Mouse (Mus musculus): ENCODE measurements around the gene Trip12. TPM values are rescaled to one million over a fixed set of nuclear protein-coding genes. Genes with fewer than 3 reads are reported as not detected.
A peak's percentile ranks its signal among the peaks of the same experiment; 100 is the strongest.

Trip12 gene
- 70.3 and 86.5 TPM in 2 replicates for polyA plus RNA-seq (2016; fragmentation: Nextera tagmentation; extraction: Ambion mirVana)

DNA sequence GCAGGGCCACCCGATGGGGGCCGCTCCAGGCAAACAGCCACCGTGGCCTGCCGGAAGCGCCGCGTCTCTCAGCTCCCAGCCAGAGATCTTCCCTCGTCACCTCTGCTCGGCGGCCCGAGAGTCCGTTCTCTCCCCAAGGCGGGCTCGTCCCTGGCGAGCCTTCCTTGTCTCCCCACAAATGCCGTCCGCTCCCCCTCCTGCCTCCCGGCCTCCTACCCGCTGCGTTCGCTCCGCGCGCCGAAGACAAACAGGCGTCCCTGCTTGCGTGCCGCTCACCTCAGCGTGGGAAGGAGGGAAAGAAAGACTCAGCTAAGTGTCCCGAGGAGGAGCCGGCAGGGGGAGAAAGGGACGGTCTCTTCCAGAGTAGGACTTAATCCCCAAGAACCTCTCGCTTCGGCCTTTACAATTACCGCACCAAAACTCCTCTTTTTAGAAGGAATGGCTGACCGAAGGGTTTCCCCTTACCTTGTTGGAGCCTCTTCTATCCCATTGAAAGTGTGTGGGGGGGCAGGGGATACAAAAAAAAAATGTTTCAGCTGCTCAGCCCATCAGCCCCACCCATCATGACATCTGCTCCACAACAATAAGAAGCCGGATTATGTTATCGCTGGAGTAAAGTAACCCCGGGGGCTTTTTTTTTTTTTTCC is at the start of gene Trip12:
Trip12 (minus strand) TSS at position 499 of the 647 bp plus-strand sequence.
- H3K4me3 ChIP-seq, result peak within 1 kb of the TSS; percentile 98
- under 1% methylated on average over 39 of the region's 39 CpGs for WGBS
- H3K36me3 ChIP-seq, result peaks cover 11% of the 10 kb centered on the region
- peak within 1 kb of the TSS; percentile 99 for H3K27ac ChIP-seq (replicated peaks)
- no peaks in the 10 kb centered on the region for H3K27me3 ChIP-seq (ENCODE audit: low read depth, poor library complexity, severe bottlenecking)
- H3K4me1 ChIP-seq, result peaks cover 23% of the 10 kb centered on the region
- H3K9me3 ChIP-seq (replicated peaks), result no peaks in the 10 kb centered on the region
- DNase-seq (ENCODE audit: low spot score), result no peak

DNA sequence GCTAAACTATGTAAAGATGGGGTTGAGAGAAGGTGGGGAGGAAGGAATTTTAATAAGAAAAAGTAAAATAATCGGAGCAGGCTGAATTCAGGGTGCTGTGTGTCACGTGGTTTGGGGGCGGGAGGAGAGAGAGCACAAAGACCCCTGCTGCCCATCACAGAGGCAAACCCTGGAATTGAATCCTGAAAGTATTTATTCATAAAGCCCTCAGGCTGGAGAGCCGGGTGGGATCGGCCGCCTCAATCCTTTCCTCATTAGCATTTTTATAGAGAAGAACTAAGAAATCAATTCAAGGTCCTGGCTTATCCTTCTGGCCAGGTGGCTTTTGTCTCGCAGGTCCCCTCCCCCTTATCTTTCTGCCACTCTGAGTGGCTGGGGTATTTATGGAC is 49.7 kb upstream of the Trip12 start:
- Histone ChIP-seq H3K4me3 (0 out of 2 replicates have a peak overlapping the region, but pooled peaks have one; percentile 14), H3K36me3 (no peaks in the 10 kb centered on the region), H3K9me3 (replicated peaks) (no peaks in the 10 kb centered on the region), H3K27me3 (ENCODE audit: low read depth, poor library complexity, severe bottlenecking) (no peaks in the 10 kb centered on the region), H3K4me1 (peaks cover 25% of the 10 kb centered on the region), H3K27ac (replicated peaks) (peak overlapping the region; percentile 88)
- WGBS, result 11% methylated on average over 7 of the region's 7 CpGs
- DNase-seq (ENCODE audit: low spot score), result peak; percentile 69

DNA sequence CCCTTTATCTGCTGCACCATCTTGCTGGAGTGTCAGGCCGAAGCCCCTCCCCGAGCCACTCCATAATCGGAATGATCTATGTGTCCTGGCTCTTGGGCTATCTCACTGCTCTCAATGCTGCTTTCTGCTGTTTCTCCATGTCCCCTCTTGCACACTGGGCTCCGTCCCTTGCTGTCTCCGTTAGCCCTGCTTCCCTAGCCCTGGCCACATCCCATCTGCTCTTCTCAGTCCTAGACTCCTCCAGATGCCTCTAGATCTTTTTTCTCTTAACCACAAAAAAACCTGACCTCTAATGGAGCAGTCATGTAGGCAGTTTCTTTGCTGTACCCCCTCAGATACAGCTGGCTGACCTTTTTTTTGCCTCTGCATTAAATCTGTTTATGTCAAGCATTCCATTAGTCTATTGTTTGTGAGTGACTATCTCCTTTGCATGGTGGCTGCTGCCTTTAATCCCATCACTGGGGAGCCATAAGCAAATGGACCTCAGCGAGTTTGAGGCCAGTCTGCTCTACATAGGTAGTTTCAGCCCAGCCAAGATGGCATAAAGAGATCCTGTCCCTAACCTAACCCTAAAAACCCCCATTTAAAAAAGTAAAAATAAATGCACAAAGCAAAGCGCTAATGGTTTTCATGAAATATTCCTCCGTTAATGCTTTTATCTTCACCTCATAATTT is 49.2 kb upstream of the Trip12 start:
- Histone ChIP-seq H3K4me3 (0 out of 2 replicates have a peak overlapping the region, but pooled peaks have one; percentile 14), H3K4me1 (peaks cover 25% of the 10 kb centered on the region), H3K36me3 (no peaks in the 10 kb centered on the region), H3K27ac (replicated peaks) (peak overlapping the region; percentile 88), H3K27me3 (ENCODE audit: low read depth, poor library complexity, severe bottlenecking) (no peaks in the 10 kb centered on the region), H3K9me3 (replicated peaks) (no peaks in the 10 kb centered on the region)
- WGBS, result 41% methylated on average over 8 of the region's 8 CpGs
- peak; percentile 35 for DNase-seq (ENCODE audit: low spot score)

DNA sequence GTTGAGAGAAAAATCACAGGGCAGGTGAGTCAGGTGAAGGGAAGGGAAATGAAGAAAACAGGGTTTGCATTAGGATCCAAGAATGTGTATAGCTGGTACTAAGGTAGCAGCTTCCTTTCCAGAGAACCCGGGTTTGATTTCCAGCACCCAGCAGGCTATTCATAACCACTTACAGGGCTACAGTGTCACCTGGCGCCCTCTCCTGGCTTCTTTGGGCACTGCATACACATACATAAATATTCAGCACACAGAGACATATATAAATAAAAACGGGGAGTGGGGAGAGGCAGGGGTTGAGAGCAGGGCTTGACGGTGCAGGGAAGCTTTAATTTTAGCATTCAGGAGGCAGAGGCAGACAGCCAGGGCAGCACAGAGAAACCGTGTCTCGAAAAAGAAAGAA is 45.6 kb upstream of the Trip12 start:
- H3K4me1 ChIP-seq, result peaks cover 32% of the 10 kb centered on the region
- no peak overlapping the region for H3K4me3 ChIP-seq
- no peak overlapping the region for H3K27ac ChIP-seq (replicated peaks)
- no peaks in the 10 kb centered on the region for H3K36me3 ChIP-seq
- H3K9me3 ChIP-seq (replicated peaks), result no peaks in the 10 kb centered on the region
- DNase-seq (ENCODE audit: low spot score), result no peak
- no peaks in the 10 kb centered on the region for H3K27me3 ChIP-seq (ENCODE audit: low read depth, poor library complexity, severe bottlenecking)
- 91% methylated on average over 6 of the region's 6 CpGs for whole genome bisulfite sequencing

DNA sequence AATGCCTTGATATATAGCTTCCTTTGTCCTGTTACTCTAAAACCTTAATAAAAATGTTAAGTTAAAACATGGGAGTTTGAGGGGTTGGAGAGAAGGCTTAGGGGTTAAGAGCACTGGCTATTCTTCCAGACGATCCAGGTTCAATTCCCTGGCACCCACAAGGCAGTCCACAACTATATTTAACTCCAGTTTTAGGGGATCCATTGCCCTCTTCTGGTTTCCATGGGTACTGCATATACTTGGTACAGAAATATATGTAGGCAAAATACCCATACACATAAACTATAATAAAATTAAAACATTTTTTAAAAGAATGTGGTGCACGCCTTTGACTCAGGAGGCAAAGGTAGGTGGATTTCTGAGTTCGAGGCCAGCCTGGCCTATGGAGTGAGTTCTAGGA is 44.9 kb upstream of the Trip12 start:
- H3K4me1 ChIP-seq, result peaks cover 25% of the 10 kb centered on the region
- DNase-seq (ENCODE audit: low spot score), result no peak
- H3K27me3 ChIP-seq (ENCODE audit: low read depth, poor library complexity, severe bottlenecking), result no peaks in the 10 kb centered on the region
- H3K4me3 ChIP-seq, result no peak overlapping the region
- H3K36me3 ChIP-seq, result no peaks in the 10 kb centered on the region
- H3K9me3 ChIP-seq (replicated peaks), result no peaks in the 10 kb centered on the region
- no peak overlapping the region for H3K27ac ChIP-seq (replicated peaks)
- 89% methylated on average over 3 of the region's 3 CpGs for WGBS

DNA sequence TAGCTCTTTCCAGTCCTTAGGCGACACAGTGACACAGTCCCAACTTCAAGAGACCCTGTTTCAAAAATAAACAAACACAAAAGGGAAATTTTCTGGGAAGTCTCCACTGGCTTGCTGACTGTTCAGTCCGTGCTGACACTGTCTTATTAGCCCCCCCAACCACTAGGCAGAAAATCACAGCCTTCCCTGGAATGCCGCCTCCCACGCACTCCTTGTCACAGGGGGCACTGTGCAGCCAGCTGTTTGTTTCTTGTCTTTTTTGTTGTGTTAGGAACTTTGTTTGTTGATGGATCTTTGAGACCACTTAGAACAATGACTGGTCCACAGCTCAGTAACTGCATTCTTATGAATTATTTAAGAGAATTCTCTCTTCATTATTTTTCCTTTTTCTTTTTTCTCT is 43.6 kb upstream of the Trip12 start:
- H3K4me3 ChIP-seq, result no peak overlapping the region
- H3K4me1 ChIP-seq, result peaks cover 12% of the 10 kb centered on the region
- no peaks in the 10 kb centered on the region for H3K27me3 ChIP-seq (ENCODE audit: low read depth, poor library complexity, severe bottlenecking)
- DNase-seq (ENCODE audit: low spot score), result no peak
- H3K36me3 ChIP-seq, result no peaks in the 10 kb centered on the region
- WGBS, result 72% methylated on average over 4 of the region's 4 CpGs
- no peak overlapping the region for H3K27ac ChIP-seq (replicated peaks)
- H3K9me3 ChIP-seq (replicated peaks), result no peaks in the 10 kb centered on the region

DNA sequence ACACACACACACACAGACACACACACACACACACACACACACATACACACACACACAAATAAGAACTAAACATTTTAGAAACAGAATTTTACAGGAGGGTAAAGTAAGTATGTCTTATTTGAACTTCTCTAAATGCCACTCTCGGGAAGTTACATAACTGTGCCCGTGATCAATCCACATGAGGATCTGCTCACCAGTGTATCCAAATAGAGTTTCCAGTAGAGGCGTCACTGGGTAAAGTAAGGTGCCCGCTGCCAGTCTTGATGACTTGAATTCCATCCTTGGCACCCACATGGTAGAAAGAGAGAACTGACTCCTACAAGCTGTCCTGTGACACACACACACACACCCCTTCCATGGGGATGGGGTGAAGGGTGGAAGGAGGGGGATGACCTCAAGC is 42.6 kb upstream of the Trip12 start:
- H3K4me1 ChIP-seq, result peaks cover 9% of the 10 kb centered on the region
- H3K27ac ChIP-seq (replicated peaks), result no peak overlapping the region
- no peak for DNase-seq (ENCODE audit: low spot score)
- no peak overlapping the region for H3K4me3 ChIP-seq
- H3K27me3 ChIP-seq (ENCODE audit: low read depth, poor library complexity, severe bottlenecking), result no peaks in the 10 kb centered on the region
- no peaks in the 10 kb centered on the region for H3K9me3 ChIP-seq (replicated peaks)
- no peaks in the 10 kb centered on the region for H3K36me3 ChIP-seq
- WGBS, result 92% methylated on average over 4 of the region's 4 CpGs

DNA sequence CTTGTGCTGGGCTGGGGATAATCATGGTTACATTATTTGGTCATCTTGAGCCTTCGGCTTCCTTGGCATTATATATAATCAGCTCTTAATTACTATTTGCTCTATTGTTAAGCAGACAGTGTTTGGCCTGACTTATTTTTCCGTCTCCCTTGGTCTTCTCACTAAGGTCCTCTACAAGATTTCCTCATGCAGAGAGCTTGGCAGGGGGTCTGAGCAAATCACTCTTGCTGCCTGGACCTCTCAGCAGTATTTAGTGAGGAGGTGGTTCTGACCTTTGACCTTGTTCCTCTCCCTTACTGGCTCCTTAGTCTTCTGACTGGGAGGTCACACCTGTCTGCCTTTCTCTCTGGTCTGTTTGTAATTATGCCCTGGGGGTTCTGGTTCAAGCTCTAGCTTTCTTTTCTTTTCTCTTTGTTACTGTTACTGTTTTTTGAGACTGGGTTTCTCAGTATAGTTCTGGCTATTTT is 41.8 kb upstream of the Trip12 start:
- peaks cover 9% of the 10 kb centered on the region for H3K4me1 ChIP-seq
- no peaks in the 10 kb centered on the region for H3K27me3 ChIP-seq (ENCODE audit: low read depth, poor library complexity, severe bottlenecking)
- H3K36me3 ChIP-seq, result no peaks in the 10 kb centered on the region
- no peaks in the 10 kb centered on the region for H3K9me3 ChIP-seq (replicated peaks)
- WGBS, result 28% methylated on average over 2 of the region's 2 CpGs
- H3K27ac ChIP-seq (replicated peaks), result 0 out of 2 replicates have a peak overlapping the region, but pooled peaks have one; percentile 46
- no peak for DNase-seq (ENCODE audit: low spot score)
- no peak overlapping the region for H3K4me3 ChIP-seq

DNA sequence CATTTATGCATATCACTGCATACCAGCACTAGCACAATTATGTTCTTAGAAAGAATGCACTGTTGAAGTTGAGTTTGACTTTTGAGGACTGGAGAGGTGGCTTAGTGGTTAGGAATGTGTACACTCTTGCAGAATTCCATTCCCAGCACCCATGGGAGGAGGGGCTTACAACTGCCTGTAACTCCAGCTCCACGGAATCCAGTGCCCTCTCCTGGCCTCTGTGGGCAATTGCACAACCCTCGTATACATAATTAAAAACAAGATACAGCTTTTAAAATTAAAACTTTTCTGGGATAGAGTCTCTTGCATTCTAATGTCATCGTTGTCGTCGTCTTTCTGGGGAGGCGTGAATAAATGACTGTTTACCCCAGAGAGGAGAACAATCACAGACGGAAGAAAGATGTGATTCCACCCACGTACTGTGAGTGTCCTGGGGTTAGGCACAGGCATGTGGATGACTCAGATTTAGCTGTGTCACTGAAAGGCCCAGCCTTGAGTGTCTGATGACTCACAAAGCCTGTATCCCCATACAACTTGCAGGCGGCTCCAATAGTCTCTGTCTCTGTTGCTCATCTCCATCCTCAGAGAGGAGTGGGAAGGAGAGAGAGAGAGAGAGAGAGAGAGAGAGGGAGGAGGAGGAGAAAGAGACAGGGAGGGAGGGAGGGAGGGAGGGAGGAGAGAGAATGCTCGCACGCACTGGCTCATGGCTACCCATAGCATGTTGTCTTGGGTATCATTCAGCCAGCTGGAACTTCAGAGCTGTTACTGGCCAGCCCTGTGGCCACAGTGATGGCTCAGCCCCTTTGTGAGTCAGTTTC is 41.1 kb upstream of the Trip12 start:
- H3K27ac ChIP-seq (replicated peaks), result 0 out of 2 replicates have a peak overlapping the region, but pooled peaks have one; percentile 46
- peaks cover 9% of the 10 kb centered on the region for H3K4me1 ChIP-seq
- H3K36me3 ChIP-seq, result no peaks in the 10 kb centered on the region
- H3K27me3 ChIP-seq (ENCODE audit: low read depth, poor library complexity, severe bottlenecking), result no peaks in the 10 kb centered on the region
- H3K9me3 ChIP-seq (replicated peaks), result no peaks in the 10 kb centered on the region
- H3K4me3 ChIP-seq, result no peak overlapping the region
- WGBS, result 65% methylated on average over 11 of the region's 11 CpGs
- DNase-seq (ENCODE audit: low spot score), result no peak

DNA sequence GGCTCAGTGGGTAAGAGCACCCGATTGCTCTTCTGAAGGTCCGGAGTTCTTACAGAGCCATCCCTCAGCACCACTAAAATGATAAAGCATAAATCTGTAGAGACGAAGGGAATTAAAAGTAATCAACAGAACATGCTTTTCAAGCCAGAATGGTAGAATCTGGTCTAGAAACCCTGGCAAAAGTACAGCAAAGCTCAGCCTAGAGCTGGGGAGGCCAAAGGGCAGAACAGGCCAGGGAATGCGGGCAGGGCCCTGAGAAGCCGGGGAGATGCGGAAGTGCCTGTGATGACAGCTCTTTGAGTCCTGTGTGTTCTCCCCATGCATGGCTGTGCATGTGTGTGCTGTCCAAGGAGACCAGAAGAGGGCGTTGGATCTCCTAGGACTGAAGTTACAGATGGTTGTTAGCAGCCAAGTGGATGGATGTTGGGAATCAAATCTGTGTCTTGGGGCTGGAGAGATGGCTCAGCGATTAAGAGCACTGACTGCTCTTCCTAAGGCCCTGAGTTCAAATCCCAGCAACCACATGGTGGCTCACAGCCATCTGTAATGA is 39.3 kb upstream of the Trip12 start:
- 93% methylated on average over 8 of the region's 8 CpGs for WGBS
- DNase-seq (ENCODE audit: low spot score), result no peak
- peaks cover 9% of the 10 kb centered on the region for H3K4me1 ChIP-seq
- H3K9me3 ChIP-seq (replicated peaks), result no peaks in the 10 kb centered on the region
- no peaks in the 10 kb centered on the region for H3K36me3 ChIP-seq
- no peak overlapping the region for H3K27ac ChIP-seq (replicated peaks)
- H3K4me3 ChIP-seq, result no peak overlapping the region
- H3K27me3 ChIP-seq (ENCODE audit: low read depth, poor library complexity, severe bottlenecking), result no peaks in the 10 kb centered on the region

DNA sequence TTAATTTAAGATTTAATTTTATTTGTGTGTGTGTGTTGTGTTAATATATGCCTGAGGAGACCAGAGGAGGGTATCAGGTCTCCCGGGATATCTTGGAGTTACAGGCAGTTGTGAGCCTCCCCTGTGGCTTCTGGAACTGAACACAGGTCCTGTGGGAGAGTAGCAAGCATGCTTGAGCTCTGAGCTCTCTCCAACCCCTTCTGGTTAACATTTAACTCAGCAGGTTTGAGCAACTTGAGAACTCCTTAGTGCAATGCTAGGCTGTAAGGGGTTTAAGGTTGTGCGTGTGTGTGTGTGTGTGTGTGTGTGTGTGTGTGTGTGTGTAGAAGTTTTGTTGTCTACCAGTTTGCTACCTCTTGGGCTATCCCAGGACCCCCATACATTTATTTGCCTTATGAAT is 37.3 kb upstream of the Trip12 start:
- Histone ChIP-seq H3K4me1 (peaks cover 9% of the 10 kb centered on the region), H3K27ac (replicated peaks) (no peak overlapping the region), H3K36me3 (no peaks in the 10 kb centered on the region), H3K4me3 (no peak overlapping the region), H3K27me3 (ENCODE audit: low read depth, poor library complexity, severe bottlenecking) (no peaks in the 10 kb centered on the region), H3K9me3 (replicated peaks) (no peaks in the 10 kb centered on the region)
- WGBS, result 82% methylated on average over 2 of the region's 2 CpGs
- no peak for DNase-seq (ENCODE audit: low spot score)

DNA sequence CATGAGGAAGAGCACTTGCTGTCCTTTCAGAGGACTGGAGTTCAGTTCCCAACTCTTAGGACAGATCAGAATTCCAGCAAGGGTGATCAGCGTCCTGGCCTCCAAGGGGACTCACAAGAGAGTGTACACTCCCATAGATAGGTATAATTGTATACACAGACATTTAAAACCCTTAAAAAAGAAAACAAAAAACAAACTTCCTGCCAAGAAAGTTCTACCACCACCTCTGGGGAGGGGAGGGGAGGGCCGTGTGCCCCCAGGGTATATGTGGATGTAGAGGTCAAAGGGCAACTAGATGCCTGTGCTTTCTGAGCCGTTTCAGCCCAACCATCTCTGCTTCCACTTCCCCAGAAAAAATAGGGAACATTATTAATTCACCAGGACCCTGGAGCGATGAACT is 32.6 kb upstream of the Trip12 start:
- H3K27ac ChIP-seq (replicated peaks), result no peak overlapping the region
- peaks cover 10% of the 10 kb centered on the region for H3K4me1 ChIP-seq
- 71% methylated on average over 4 of the region's 4 CpGs for WGBS
- no peaks in the 10 kb centered on the region for H3K36me3 ChIP-seq
- H3K4me3 ChIP-seq, result no peak overlapping the region
- no peaks in the 10 kb centered on the region for H3K27me3 ChIP-seq (ENCODE audit: low read depth, poor library complexity, severe bottlenecking)
- no peaks in the 10 kb centered on the region for H3K9me3 ChIP-seq (replicated peaks)
- DNase-seq (ENCODE audit: low spot score), result no peak
